Mouse (Mus musculus) ovary, postnatal 14 days (tissue): ENCODE results near the gene 2210010C04Rik.
A peak's percentile ranks its signal among the peaks of the same experiment; 100 is the strongest.

Experiments used
- DNase-seq: peaks from one replicate; pipeline ENCODE4 v3.0.0; 2022; ENCODE audit warnings: low spot score

2210010C04Rik gene

DNA sequence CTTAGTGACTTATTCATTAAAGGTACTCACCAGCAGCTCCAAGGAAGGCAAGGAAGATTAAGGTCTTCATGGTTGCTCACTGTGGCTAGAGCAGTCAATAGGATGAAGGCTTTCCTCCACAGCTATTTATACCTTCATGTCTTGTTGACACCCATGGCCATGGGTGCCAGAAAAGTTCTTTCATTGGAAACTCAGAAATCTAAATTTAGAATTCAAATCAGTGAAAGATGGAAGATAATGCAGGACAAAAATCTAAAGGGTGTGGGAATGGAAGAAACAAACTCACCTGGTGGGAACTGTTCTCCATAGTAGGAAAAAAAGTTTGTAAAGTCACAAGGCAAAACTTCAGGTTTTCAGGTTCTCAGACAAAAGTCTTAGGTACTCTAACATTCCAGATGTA lies at the start of gene 2210010C04Rik:
Gene 2210010C04Rik, minus strand, starts transcription at position 101 of the 400 bp plus-strand sequence.
- no peak for DNase-seq

DNA sequence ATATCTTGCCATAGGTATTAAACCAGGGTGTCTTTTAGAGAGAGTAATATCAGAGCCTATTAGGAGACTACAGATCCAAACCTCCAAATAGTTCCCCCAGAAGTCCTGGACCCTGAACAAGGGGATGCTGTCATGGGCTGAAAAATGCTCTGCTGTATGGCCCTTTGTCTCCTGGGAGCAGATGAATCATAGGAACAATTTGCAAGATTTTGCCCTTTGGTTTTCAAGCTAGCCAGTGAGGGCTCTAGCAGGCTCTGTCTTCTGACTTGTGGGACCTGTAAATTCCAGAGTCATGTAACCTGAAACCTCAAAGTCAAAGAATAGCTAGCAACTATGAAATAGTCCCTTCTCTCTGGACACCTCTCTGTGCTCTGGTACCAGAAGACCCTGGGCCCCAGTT lies 44.8 kb upstream of the 2210010C04Rik start:
- no peak for DNase-seq

DNA sequence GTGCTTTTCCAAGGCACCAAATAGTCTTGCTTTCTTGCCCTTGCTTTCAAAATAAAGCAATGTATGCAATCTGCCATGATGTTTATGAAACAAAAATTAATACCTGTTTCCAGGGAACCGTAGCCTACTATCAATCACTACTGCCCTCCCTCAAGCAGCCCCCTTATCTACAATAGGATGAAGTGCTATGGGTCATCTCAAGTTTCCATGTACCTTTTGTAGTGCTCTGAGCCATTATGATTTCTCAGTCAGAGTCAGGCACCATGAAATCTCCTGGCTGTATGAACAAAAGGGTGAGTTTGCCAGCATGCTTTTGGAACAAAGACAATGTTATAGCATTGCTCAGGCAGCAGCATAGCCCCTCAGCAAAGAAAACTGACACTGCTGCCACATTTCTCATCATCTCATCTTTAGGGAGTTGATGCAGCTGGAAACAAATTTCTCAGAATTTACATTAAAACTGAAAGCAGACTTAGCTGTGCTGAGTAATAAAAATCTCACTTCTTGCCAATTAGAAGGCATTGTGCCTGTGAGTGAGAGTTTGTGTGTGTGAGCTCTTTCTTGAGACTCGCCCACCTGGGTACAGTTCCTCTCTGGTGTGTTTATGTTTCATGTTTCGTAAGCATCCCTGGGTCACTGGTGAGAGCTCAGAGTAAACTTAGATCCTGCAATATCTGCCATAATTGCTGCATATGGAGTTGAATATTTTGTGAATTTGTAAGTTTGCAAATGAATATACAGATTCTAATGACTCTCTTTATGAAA lies 43.4 kb upstream of the 2210010C04Rik start:
- DNase-seq = no peak

GRCm38 (mm10) chr6:41075753-41076152 lies 40.4 kb upstream of the 2210010C04Rik start:
- no peak for DNase-seq

- no peak for DNase-seq
Measured at GRCm38 (mm10) chr6:41063332-41063731, 28.0 kb upstream of the 2210010C04Rik start.

GRCm38 (mm10) chr6:41062746-41063145 lies 27.4 kb upstream of the 2210010C04Rik start:
- DNase-seq = no peak

GRCm38 (mm10) chr6:41062081-41062480 lies 26.8 kb upstream of the 2210010C04Rik start:
- DNase-seq = no peak

DNA sequence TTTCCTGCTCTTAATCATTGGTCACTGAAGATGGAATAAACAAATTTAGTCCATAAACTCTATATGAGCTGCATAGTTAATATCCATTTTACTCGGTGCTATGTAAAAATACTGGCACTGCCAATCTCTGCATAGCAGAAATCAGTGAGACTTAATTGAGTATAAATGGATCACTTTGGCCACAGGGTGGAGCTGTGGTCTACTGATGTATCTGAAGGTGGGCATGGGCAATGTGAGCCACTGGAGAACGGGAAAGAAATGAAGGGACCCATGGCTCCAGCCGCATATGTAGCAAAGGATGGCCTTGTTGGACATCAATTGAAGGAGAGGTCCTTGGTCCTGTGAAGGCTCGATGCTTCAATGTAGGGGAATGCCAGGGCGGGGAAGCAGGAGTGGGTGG lies 25.8 kb upstream of the 2210010C04Rik start:
- DNase-seq = no peak

- no peak for DNase-seq
Measured at GRCm38 (mm10) chr6:41057653-41058052, 22.3 kb upstream of the 2210010C04Rik start.

GRCm38 (mm10) chr6:41055581-41055980 lies 20.3 kb upstream of the 2210010C04Rik start:
- DNase-seq = peak; percentile 5

GRCm38 (mm10) chr6:41054379-41054778 lies 19.1 kb upstream of the 2210010C04Rik start:
- no peak for DNase-seq

DNA sequence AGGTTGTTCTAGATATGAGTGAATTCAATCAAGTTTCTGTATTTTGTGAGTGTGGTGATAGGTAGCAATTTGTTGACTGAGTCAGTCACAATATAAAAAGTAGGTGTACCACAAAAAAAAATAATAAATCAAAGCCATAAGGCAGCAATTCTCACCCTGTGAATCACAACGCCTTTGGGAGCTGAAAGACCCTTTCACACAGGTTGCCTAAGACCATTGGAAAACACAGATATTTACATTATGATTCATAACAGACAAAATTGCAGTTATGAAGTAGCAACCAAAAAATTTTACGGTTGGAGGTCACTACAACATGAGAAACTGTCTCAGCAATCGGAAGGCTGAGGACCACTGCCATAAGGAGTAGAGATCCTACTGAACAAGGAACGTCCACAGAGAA lies 16.5 kb upstream of the 2210010C04Rik start:
- no peak for DNase-seq

DNA sequence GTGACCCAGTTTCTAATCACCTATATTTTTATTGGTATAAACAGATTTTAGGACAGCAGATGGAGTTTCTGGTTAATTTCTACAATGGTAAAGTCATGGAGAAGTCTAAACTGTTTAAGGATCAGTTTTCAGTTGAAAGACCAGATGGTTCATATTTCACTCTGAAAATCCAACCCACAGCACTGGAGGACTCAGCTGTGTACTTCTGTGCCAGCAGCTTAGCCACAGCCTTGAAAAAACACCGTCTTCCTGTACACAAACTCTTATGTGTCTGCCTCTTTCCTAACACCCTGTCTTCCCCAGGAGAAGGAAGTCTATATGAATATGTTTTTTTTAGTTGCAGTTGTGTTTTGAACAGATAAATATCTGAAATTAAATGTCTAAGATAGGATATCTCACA lies 13.3 kb upstream of the 2210010C04Rik start:
- DNase-seq = no peak

DNA sequence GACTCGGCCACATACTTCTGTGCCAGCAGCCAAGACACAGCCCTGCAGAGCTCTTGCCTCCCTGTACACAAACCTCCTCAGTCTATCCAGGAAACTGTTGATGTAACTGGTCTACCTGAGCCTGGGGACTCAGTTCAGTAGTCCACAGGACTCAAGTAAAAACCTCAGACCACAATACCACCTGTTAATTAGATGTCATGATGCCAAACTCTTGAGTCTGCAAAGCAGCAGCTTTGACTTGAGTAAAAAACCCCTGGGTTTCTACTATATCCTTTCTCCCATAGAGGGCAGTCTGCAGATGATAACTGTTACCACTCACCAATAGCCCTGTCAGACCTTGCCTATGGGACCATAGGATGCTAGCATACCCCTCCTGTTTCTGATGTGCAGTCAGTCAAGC lies 12.7 kb upstream of the 2210010C04Rik start:
- no peak for DNase-seq

- no peak for DNase-seq
Measured at GRCm38 (mm10) chr6:41047202-41047601, 11.9 kb upstream of the 2210010C04Rik start.

GRCm38 (mm10) chr6:41046553-41046952 lies 11.2 kb upstream of the 2210010C04Rik start:
- DNase-seq = no peak

DNA sequence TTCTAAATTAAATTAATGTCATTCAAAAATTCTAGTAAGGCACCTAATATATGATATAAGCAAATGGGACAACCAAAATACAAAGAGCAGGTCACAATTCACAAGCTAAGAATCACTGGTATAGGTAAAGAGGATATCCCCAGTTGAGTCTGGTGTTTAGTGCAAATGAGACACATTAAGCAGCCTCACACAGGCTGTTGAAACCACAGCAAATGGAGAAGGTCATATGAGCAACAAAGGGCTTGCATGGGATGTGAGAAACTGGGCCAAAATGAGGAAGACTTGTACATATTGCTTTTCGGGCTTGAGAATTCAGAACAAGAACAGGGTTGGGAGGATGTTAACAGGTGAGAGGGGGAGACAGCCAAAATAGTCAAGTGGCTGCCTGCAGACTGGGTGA lies 9.4 kb upstream of the 2210010C04Rik start:
- no peak for DNase-seq

GRCm38 (mm10) chr6:41044314-41044713 lies 9.0 kb upstream of the 2210010C04Rik start:
- DNase-seq = no peak

GRCm38 (mm10) chr6:41032802-41033201 lies 2.5 kb downstream of the 2210010C04Rik start:
- no peak for DNase-seq

GRCm38 (mm10) chr6:41032231-41032630 lies 3.1 kb downstream of the 2210010C04Rik start:
- no peak for DNase-seq

GRCm38 (mm10) chr6:41030821-41031220 lies 4.5 kb downstream of the 2210010C04Rik start:
- DNase-seq = no peak

DNA sequence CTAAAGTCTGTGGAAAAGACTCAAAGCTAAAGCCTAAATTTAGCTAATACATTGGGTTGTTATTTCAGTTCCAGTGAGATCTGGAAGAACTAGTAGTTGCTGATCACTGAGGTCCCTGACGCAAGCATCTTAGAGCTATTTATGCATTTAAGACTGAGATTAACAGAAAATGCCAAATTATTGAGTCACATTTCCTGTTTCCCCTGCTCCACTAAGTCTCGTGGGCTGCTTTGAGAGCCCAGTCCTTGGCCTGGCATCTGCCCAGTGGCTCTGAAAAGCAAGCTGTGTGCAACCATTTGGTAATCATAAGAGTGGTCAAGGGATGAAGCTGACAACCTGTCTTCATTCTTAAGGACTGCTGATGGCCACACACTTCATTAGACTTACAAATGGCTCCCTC lies 8.3 kb downstream of the 2210010C04Rik start:
- DNase-seq = no peak

DNA sequence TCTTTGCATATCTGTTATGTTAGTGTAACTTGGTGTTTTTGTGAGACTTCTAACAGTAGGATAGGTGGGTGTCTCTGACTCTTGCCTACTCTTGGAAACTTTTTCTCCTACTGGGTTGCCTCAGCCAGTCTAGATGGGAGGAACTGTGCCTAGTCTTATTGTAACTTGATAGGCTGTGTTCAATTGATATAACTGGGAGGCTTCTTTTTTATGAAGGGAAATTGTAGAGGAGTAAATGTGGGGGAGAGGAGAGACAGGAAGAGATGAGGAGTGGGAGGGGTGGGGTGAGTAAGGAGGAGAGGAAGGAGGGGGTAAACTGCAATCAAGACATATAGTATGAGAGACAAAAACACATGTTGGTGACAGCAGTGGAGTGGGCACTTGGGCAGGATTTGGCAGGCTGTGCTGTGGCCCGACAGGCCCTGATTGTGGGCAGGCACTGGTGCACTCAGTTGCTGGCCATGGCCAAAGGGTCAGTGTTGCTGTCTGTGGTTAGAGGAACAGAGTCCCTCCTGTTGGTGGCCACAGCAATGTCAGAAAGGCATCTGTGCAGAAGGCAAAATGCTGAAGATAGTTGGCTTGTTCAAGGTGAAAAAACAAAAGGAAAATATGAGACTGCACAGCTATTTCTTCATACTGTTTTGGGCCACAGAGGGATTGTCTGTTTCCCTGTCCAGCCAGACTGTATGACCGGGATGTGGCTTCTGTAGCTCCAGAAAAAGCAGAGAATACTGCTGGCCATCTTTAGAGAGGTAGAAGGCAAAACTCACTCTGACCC lies 9.2 kb downstream of the 2210010C04Rik start:
- DNase-seq = no peak
